Mouse (Mus musculus): Measurements from ENCODE around the gene Fgf2. TPM values are rescaled to one million over a fixed set of nuclear protein-coding genes. Genes with fewer than 3 reads are reported as not detected.
A peak's percentile ranks its signal among the peaks of the same experiment; 100 is the strongest.

Gene Fgf2
- polyA plus RNA-seq, 1 experiment = 1.8 TPM

GRCm38 (mm10) chr3:37420072-37420471, 71.9 kb downstream of the Fgf2 start, which contains the start of gene Nudt6:
Gene Nudt6 (minus strand): TSS chr3:37420211.
- TF ChIP-seq POLR2A (IDR thresholded peaks at IDR 0.05; ENCODE audit: borderline replicate concordance, insufficient read depth, low read length) = peak; percentile 65; the same call in 1 of the 2 replicates
- TF ChIP-seq CTCF (IDR thresholded peaks at IDR 0.05; ENCODE audit: borderline replicate concordance, insufficient read depth, low read depth, low read length) = no peak
- peak; percentile 87 to 91 for DNase-seq
- Histone ChIP-seq H3K27me3 (ENCODE audit: control insufficient read depth, insufficient read depth, low read length) (no peaks in the 10 kb centered on the region), H3K27ac (ENCODE audit: insufficient read depth, low read length) (peak within 1 kb of the TSS; percentile 85), H3K4me1 (ENCODE audit: control insufficient read depth, insufficient read depth, low read length) (peaks cover 2% of the 10 kb centered on the region; the same call in 1 of the 2 replicates), H3K4me3 (replicated peaks; ENCODE audit: insufficient read depth, low read depth, low read length) (peak within 1 kb of the TSS; percentile 94)
- WGBS = under 1% methylated on average over 50 of the region's 50 CpGs

DNA sequence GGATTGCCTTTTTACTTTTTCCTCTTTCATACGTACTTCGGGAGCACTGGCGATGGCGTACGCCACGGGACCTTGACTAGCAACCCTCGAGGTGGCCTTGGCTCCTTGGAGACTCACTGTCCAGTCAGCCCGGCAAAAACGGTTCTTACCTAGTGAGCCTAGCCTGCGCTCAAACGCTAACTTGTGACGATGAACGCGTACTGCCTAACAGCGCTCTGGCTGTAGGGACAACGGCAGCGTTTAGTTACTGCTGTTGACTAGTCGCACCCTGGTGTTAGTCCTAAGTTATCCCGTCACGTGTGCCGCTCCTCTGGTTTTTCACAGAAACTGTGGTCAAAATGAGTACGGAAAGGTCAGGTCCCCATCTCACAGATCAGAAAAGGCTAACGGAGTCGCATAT, 72.5 kb downstream of the Fgf2 start:
- Histone ChIP-seq H3K4me1 (ENCODE audit: control insufficient read depth, insufficient read depth, low read length) (peaks cover 2% of the 10 kb centered on the region; the same call in 1 of the 2 replicates), H3K4me3 (replicated peaks; ENCODE audit: insufficient read depth, low read depth, low read length) (peak overlapping the region; percentile 94), H3K27ac (ENCODE audit: insufficient read depth, low read length) (no peak overlapping the region), H3K27me3 (ENCODE audit: control insufficient read depth, insufficient read depth, low read length) (no peaks in the 10 kb centered on the region)
- TF ChIP-seq CTCF (IDR thresholded peaks at IDR 0.05; ENCODE audit: borderline replicate concordance, insufficient read depth, low read depth, low read length) = no peak
- TF ChIP-seq POLR2A (IDR thresholded peaks at IDR 0.05; ENCODE audit: borderline replicate concordance, insufficient read depth, low read length) = no peak
- WGBS = under 1% methylated on average over 24 of the region's 24 CpGs
- DNase-seq = no peak

GRCm38 (mm10) chr3:37421179-37421578, 73.0 kb downstream of the Fgf2 start:
- Histone ChIP-seq H3K4me3 (replicated peaks; ENCODE audit: insufficient read depth, low read depth, low read length) (peak overlapping the region; percentile 94), H3K4me1 (ENCODE audit: control insufficient read depth, insufficient read depth, low read length) (peaks cover 2% of the 10 kb centered on the region; the same call in 1 of the 2 replicates), H3K27ac (ENCODE audit: insufficient read depth, low read length) (no peak overlapping the region), H3K27me3 (ENCODE audit: control insufficient read depth, insufficient read depth, low read length) (no peaks in the 10 kb centered on the region)
- TF ChIP-seq CTCF (IDR thresholded peaks at IDR 0.05; ENCODE audit: borderline replicate concordance, insufficient read depth, low read depth, low read length) = no peak
- no peak for TF ChIP-seq POLR2A (IDR thresholded peaks at IDR 0.05; ENCODE audit: borderline replicate concordance, insufficient read depth, low read length)
- DNase-seq = no peak
- WGBS = 4% methylated on average over 3 of the region's 3 CpGs

- WGBS = 97% methylated on average over 3 of the region's 3 CpGs
- Histone ChIP-seq H3K27ac (ENCODE audit: insufficient read depth, low read length) (no peak overlapping the region), H3K4me3 (replicated peaks; ENCODE audit: insufficient read depth, low read depth, low read length) (no peak overlapping the region), H3K27me3 (ENCODE audit: control insufficient read depth, insufficient read depth, low read length) (no peaks in the 10 kb centered on the region), H3K4me1 (ENCODE audit: control insufficient read depth, insufficient read depth, low read length) (peaks cover 2% of the 10 kb centered on the region; the same call in 1 of the 2 replicates)
- no peak for TF ChIP-seq CTCF (IDR thresholded peaks at IDR 0.05; ENCODE audit: borderline replicate concordance, insufficient read depth, low read depth, low read length)
- TF ChIP-seq POLR2A (IDR thresholded peaks at IDR 0.05; ENCODE audit: borderline replicate concordance, insufficient read depth, low read length) = no peak
- no peak for DNase-seq
Measured at GRCm38 (mm10) chr3:37426069-37426468, 77.9 kb downstream of the Fgf2 start.

DNA sequence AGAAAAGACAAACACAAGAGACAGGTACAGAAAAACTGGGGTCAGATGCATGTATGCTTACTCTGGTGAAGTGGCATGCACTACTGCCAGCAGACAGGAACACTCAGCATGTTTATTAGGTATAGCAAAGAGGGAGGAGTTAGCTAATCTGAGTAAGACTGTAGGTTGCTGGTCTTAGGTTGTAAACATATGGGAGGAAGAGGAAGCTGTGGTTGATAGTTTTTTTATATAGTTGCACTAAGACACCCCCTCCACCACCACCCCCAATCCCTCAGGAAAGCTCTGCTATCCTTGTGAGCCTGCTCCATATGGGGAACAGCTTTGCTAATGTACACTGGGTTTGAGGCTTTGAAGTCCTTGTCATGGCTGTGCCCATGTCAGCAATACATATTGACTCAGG, 82.2 kb downstream of the Fgf2 start:
- Histone ChIP-seq H3K27ac (ENCODE audit: insufficient read depth, low read length) (no peak overlapping the region), H3K27me3 (ENCODE audit: control insufficient read depth, insufficient read depth, low read length) (no peaks in the 10 kb centered on the region), H3K4me1 (ENCODE audit: control insufficient read depth, insufficient read depth, low read length) (no peaks in the 10 kb centered on the region), H3K4me3 (replicated peaks; ENCODE audit: insufficient read depth, low read depth, low read length) (no peak overlapping the region)
- no peak for TF ChIP-seq CTCF (IDR thresholded peaks at IDR 0.05; ENCODE audit: borderline replicate concordance, insufficient read depth, low read depth, low read length)
- TF ChIP-seq POLR2A (IDR thresholded peaks at IDR 0.05; ENCODE audit: borderline replicate concordance, insufficient read depth, low read length) = no peak
- DNase-seq = no peak

DNA sequence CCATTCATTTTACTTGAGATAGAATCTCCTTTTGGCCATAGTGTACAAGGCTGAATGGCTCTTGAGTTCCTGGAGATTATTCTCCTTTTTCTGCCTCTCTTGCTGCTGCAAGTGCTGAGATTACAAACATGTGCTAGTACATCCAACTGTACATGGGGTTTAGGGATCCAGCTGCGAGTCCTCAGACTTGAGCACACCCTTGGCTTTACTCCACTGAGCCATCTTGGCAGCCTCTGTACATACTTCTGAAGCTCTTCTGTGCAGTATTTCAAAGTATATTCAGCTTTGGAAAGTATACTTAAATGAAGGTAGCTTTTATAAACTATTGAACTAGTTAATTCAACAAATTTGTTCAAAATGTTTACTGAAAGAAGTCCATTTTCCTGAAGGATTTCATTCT, 91.6 kb downstream of the Fgf2 start:
- WGBS = 65% methylated on average over 1 of the region's 1 CpGs
- TF ChIP-seq POLR2A (IDR thresholded peaks at IDR 0.05; ENCODE audit: borderline replicate concordance, insufficient read depth, low read length) (no peak), CTCF (IDR thresholded peaks at IDR 0.05; ENCODE audit: borderline replicate concordance, insufficient read depth, low read depth, low read length) (no peak)
- no peak overlapping the region for H3K4me3 ChIP-seq (replicated peaks; ENCODE audit: insufficient read depth, low read depth, low read length)
- H3K27me3 ChIP-seq (ENCODE audit: control insufficient read depth, insufficient read depth, low read length) = no peaks in the 10 kb centered on the region
- no peak for DNase-seq
- no peak overlapping the region for H3K27ac ChIP-seq (ENCODE audit: insufficient read depth, low read length)
- no peaks in the 10 kb centered on the region for H3K4me1 ChIP-seq (ENCODE audit: control insufficient read depth, insufficient read depth, low read length)

DNA sequence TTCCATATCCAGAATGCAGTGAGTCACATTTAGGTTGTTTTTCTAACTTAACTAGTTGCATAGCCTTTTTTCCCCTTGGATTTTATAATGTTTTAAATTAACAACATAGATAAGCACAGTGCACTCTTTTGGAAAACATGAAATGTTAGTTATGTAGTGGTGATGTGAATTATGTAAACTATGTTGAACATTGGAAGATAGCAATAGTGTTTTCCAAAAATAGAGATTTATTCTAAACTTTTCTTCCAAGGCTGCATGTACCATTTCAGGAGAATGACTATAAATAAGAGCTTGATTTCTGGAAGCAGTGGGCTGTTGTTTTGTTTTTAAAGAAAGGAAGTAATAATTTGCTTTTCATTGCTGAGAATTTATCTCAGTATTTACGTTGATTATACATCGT, 95.3 kb downstream of the Fgf2 start:
- TF ChIP-seq CTCF (IDR thresholded peaks at IDR 0.05; ENCODE audit: borderline replicate concordance, insufficient read depth, low read depth, low read length) (no peak), POLR2A (IDR thresholded peaks at IDR 0.05; ENCODE audit: borderline replicate concordance, insufficient read depth, low read length) (no peak)
- WGBS = 95% methylated on average over 2 of the region's 2 CpGs
- no peak overlapping the region for H3K27ac ChIP-seq (ENCODE audit: insufficient read depth, low read length)
- H3K4me1 ChIP-seq (ENCODE audit: control insufficient read depth, insufficient read depth, low read length) = no peaks in the 10 kb centered on the region
- DNase-seq = no peak
- H3K27me3 ChIP-seq (ENCODE audit: control insufficient read depth, insufficient read depth, low read length) = no peaks in the 10 kb centered on the region
- no peak overlapping the region for H3K4me3 ChIP-seq (replicated peaks; ENCODE audit: insufficient read depth, low read depth, low read length)

DNA sequence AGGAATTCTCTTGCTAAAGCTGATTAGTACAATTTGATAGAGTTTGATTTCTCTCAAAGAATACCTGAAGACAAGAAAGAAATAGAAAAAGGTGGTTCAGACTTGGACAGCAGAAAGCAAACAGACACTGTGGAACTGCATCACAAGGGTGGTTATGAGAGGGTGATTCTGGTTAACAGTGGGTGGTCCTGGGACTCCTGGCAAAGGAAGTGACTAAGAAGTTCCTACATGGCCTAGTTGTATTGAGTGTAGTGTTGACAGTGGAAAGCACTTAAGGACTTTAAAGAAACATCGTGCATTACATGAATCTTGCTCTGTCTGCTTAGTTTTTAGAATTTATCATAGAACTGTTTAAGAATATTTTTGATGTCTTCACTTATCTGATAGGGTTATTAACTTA, 107.8 kb downstream of the Fgf2 start:
- H3K27ac ChIP-seq (ENCODE audit: insufficient read depth, low read length) = no peak overlapping the region
- no peaks in the 10 kb centered on the region for H3K4me1 ChIP-seq (ENCODE audit: control insufficient read depth, insufficient read depth, low read length)
- no peak for DNase-seq
- WGBS = 95% methylated on average over 1 of the region's 1 CpGs
- H3K27me3 ChIP-seq (ENCODE audit: control insufficient read depth, insufficient read depth, low read length) = no peaks in the 10 kb centered on the region
- TF ChIP-seq POLR2A (IDR thresholded peaks at IDR 0.05; ENCODE audit: borderline replicate concordance, insufficient read depth, low read length) (no peak), CTCF (IDR thresholded peaks at IDR 0.05; ENCODE audit: borderline replicate concordance, insufficient read depth, low read depth, low read length) (no peak)
- no peak overlapping the region for H3K4me3 ChIP-seq (replicated peaks; ENCODE audit: insufficient read depth, low read depth, low read length)

Other genes starting within 250 kb of the Fgf2 start
- 0.30 and 0.36 TPM in 2 replicates for gene Il2, start 222.4 kb upstream of the Fgf2 start, polyA plus RNA-seq (2012; rRNA removed)
- gene Il21, start 115.7 kb upstream of the Fgf2 start, polyA plus RNA-seq (2012; rRNA removed) = 0.10 TPM in 1 of 2 replicates, not detected in the other
- 1.4 and 1.9 TPM in 2 replicates for gene Bbs12, start 35.8 kb upstream of the Fgf2 start, polyA plus RNA-seq (2012; rRNA removed)
- gene Cetn4, start 35.6 kb upstream of the Fgf2 start, polyA plus RNA-seq (2012; rRNA removed) = 7.7 and 8.1 TPM in 2 replicates
- gene Spata5, start 71.5 kb downstream of the Fgf2 start, polyA plus RNA-seq (2012; rRNA removed) = 8.0 and 9.0 TPM in 2 replicates
- 9.3 TPM in 2 replicates for gene Nudt6, start 71.9 kb downstream of the Fgf2 start, polyA plus RNA-seq (2012; rRNA removed)